Mouse (Mus musculus): ENCODE results near the gene Clps. TPM values are rescaled to one million over a fixed set of nuclear protein-coding genes. Genes with fewer than 3 reads are reported as not detected.

Gene Clps
- polyA plus RNA-seq (2012; rRNA removed): 0.16 and 0.24 TPM in 2 replicates

DNA sequence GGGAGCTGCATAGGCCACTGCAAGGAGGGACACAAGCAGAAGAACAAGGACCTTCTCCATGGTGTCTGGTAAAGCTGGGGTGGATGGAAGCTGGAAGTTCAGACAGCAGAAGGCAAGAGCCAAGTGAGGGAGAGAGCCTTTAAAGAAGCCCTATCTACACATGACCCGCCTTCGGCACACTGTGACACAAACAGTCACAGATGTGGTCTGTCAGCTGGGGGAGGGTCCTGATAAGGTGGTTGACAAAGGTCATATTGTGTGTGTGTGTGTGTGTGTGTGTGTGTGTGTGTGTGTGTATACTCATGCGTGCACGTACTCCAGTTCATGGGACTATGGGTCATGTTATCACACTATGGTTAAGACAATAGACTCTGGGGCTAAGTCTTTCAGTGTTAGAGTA lies at the start of gene Clps:
Clps (minus strand) TSS at position 169 of the 400 bp plus-strand sequence.

DNA sequence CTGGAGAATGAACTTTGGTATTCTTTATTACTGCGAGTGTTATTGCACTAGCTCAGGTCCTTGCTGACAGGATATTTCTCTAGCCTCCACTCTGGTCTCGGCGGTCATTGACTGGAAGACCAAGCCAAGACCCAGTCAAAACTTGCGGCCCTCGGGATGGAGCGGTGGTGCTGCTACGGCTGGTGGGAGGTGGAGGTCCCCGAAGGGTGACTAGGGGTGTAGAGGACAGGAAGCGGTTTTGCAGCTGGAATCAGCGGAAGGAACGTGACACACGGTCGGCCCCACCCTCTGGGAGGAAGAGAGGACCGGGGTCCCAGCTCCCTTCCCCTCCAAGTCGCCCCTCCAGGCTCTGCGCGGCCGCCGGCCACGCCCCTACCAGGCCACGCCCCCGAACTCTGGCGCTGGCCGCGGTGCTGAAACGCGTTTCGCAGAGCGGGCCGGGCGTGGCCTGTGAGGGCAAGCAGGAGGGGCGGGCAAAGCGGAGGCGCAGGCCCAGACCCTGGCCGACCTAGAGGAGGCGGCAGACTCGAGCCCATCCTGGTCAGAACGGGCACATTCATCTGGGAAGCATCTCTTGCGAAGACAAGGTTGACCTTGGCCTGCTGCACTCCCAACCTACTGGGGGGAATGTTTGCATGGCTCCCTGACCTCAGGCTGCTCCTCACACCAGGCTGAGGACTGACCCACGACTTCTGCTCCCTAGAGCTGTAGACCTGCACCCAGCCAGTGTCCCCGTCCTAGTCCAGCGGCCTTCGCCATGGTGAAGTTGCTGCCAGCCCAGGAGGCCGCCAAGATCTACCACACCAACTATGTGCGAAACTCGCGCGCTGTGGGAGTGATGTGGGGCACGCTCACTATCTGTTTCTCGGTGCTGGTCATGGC lies 14.9 kb upstream of the Clps start, which contains the start of gene Lhfpl5:
Lhfpl5 (plus strand) TSS at position 398 of the 882 bp plus-strand sequence.

DNA sequence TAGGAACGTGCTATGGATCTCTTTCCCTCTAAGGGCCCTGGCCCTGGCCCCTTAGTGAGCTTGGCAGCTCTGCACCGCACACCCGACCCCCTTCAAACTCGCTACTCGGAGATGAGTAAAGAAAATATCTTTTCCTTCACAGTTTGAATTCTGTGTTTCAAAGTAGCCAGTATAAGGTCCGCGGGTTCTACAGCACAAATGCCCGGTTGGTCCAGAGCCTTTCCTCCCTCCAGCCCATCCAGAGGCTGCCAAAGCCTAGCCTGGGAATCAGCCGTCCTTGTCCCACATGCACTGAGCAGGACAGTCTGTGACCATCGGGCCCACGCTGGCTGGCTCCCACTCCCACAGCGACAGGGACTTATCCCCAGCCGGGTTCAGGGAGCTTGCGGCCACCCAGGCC lies 11.5 kb downstream of the Clps start, which contains the start of gene Clpsl2:
Clpsl2 (plus strand) TSS at position 301 of the 400 bp plus-strand sequence.

DNA sequence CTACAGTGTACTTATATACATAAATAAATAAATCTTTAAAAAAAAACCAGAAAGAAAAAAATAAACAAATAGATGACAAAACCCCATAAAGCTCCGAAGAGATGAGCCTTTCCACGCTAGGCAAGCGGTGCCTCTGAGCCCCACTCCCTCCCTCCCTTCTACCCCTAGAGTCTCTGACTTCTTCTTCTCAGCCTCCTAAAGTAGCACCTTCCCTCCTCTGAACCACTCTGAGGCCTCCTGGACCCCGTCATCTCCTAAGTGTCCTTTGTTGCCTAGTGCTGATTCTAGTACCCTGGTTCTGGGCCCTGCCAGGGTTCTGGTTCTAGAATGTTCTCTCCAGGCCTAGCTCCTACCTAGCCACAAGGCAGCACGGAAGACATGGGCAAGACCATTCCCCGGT lies 30.1 kb downstream of the Clps start, which contains the start of gene Armc12:
Armc12 (plus strand) TSS at position 301 of the 400 bp plus-strand sequence.

DNA sequence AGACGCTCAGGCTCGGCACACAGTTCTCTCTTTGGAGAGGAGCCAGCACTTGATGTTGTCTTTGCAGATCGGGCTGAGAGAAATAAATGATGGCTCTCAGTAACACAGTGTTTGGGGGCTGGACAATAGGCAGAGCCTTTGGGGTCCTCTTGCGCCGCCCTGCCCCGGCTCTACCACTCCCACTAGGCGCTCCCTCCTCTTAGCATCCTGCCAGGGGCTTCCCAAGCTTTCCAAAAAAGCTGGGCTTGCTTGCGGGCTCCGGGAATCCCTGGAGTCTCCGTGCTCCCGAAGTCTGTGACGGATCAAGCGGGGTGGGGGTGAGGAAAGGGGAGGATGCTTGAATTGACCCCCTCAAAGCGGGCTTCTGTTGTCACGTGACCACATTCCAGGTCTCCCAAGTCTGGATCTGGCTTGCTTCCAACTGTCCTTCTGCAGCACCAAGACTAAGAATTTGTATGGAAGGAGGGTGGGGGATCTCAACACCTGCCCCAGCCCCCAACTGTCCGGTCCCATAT lies 43.1 kb downstream of the Clps start, which contains the start of gene Fkbp5:
Fkbp5 (minus strand) TSS at position 87 of the 515 bp plus-strand sequence.

Other genes starting within 250 kb of the Clps start
- 18.2 and 28.9 TPM in 2 replicates for gene Fance, start 247.2 kb downstream of the Clps start, polyA plus RNA-seq (2012; rRNA removed)
- gene Rpl10a, start 232.3 kb downstream of the Clps start, polyA plus RNA-seq (2012; rRNA removed): 2,176 and 3,752 TPM in 2 replicates
- 28.5 and 46.8 TPM in 2 replicates for gene Tead3, start 209.9 kb downstream of the Clps start, polyA plus RNA-seq (2012; rRNA removed)
- gene Tulp1, start 195.5 kb downstream of the Clps start, polyA plus RNA-seq (2012; rRNA removed): 4.1 TPM in 2 replicates
- 33.1 and 70.5 TPM in 2 replicates for gene Fkbp5, start 43.2 kb downstream of the Clps start, polyA plus RNA-seq (2012; rRNA removed)
- gene Armc12, start 30.0 kb downstream of the Clps start, polyA plus RNA-seq (2012; rRNA removed): 0.06 TPM in 1 of 2 replicates, not detected in the other
- gene Clpsl2, start 11.4 kb downstream of the Clps start, polyA plus RNA-seq (2012; rRNA removed): not detected in 2 replicates
- gene Lhfpl5, start 14.9 kb upstream of the Clps start, polyA plus RNA-seq (2012; rRNA removed): 0.32 and 1.0 TPM in 2 replicates
- gene Srpk1, start 61.9 kb upstream of the Clps start, polyA plus RNA-seq (2012; rRNA removed): 84.5 and 94.2 TPM in 2 replicates
- gene Slc26a8, start 129.5 kb upstream of the Clps start, polyA plus RNA-seq (2012; rRNA removed): 1.6 and 1.9 TPM in 2 replicates
- 56.1 and 75.3 TPM in 2 replicates for gene Mapk14, start 130.6 kb upstream of the Clps start, polyA plus RNA-seq (2012; rRNA removed)
- 0.64 and 0.91 TPM in 2 replicates for gene AC170998.1, start 165.3 kb upstream of the Clps start, polyA plus RNA-seq (2012; rRNA removed)
- gene Mapk13, start 208.5 kb upstream of the Clps start, polyA plus RNA-seq (2012; rRNA removed): 1.8 and 3.6 TPM in 2 replicates
- gene Brpf3, start 240.3 kb upstream of the Clps start, polyA plus RNA-seq (2012; rRNA removed): 59.1 and 59.8 TPM in 2 replicates